Mouse (Mus musculus) hindbrain, postnatal 0 days (tissue): Measurements from ENCODE around the gene Gm5105. TPM values are rescaled to one million over a fixed set of nuclear protein-coding genes. Genes with fewer than 3 reads are reported as not detected.

Source experiments
- ATAC-seq: fragments of 200-750 bp; cut with Nextera tagmentation; 2 replicates; pipeline ENCODE4 v1.8.0; 2017; ENCODE audit warnings: mild to moderate bottlenecking, moderate TSS enrichment, moderate library complexity
- DNase-seq: peaks from one replicate; pipeline ENCODE4 v3.0.0-alpha.2; 2015; ENCODE audit warnings: low spot score
- H3K27ac ChIP-seq: fragments of 300-500 bp; sonication (generic); 2 replicates; pipeline ENCODE4 v1.5.1; 2014; ENCODE audit warnings: mild to moderate bottlenecking
- H3K27me3 ChIP-seq: fragments of 300-500 bp; sonication (generic); 2 replicates; pipeline ENCODE4 v1.6.1; 2014; ENCODE audit warnings: low read length, mixed read lengths; ENCODE audit not compliant: insufficient read depth
- H3K36me3 ChIP-seq: fragments of 300-500 bp; sonication (generic); 2 replicates; pipeline ENCODE4 v1.6.1; 2014; ENCODE audit warnings: low read length, mixed read lengths; ENCODE audit not compliant: insufficient read depth
- H3K4me1 ChIP-seq: fragments of 300-500 bp; sonication (generic); 2 replicates; pipeline ENCODE4 v1.6.1; 2014; ENCODE audit warnings: antibody characterized with exemption, low read length, mixed read lengths; ENCODE audit not compliant: insufficient read depth
- H3K4me2 ChIP-seq: fragments of 300-500 bp; sonication (generic); 2 replicates; pipeline ENCODE4 v1.6.1; 2014; ENCODE audit warnings: low read depth, mild to moderate bottlenecking, low read length, moderate library complexity, mixed read lengths
- H3K4me3 ChIP-seq: fragments of 300-500 bp; sonication (generic); 2 replicates; pipeline ENCODE4 v1.5.1; 2014; ENCODE audit warnings: low read length
- H3K9ac ChIP-seq: fragments of 300-500 bp; sonication (generic); replicated peaks from 2 replicates; pipeline ENCODE4 v1.6.1; 2014; ENCODE audit warnings: mild to moderate bottlenecking, low read length, moderate library complexity, mixed read lengths
- H3K9me3 ChIP-seq: fragments of 300-500 bp; sonication (generic); 2 replicates; pipeline ENCODE4 v1.6.1; 2016; ENCODE audit warnings: low read length, mixed read lengths
- CTCF ChIP-seq: IDR thresholded peaks from 2 replicates; pipeline ENCODE4 v1.5.1; 2016; ENCODE audit warnings: antibody characterized with exemption, control low read depth, low read depth
- WGBS: fragments of 180-500 bp; shearing (Covaris S2); extraction: QIAGEN DNeasy Blood & Tissue Kit; methylation state at CpG from one replicate; pipeline ENCODE4 v1.1.7; 2014; 5-methylcytosine and 5-hydroxymethylcytosine counted together
- polyA plus RNA-seq: library from polyadenylated mRNA; unstranded; fragments of >200 nt; fragmentation: Nextera tagmentation; extraction: Ambion mirVana; gene quantifications from 2 replicates; pipeline ENCODE4 v1.2.1, GENCODE M21; 2015
- total RNA-seq: library from RNA; depleted of rRNA; stranded (reverse); fragments of >200 nt; gene quantifications from 2 replicates; pipeline ENCODE4 v1.2.3, GENCODE M21; 2014

Gm5105 gene
- total and polyA plus RNA-seq, 2 experiments from 2014 or later = 0.11 TPM; not detected in 1

DNA sequence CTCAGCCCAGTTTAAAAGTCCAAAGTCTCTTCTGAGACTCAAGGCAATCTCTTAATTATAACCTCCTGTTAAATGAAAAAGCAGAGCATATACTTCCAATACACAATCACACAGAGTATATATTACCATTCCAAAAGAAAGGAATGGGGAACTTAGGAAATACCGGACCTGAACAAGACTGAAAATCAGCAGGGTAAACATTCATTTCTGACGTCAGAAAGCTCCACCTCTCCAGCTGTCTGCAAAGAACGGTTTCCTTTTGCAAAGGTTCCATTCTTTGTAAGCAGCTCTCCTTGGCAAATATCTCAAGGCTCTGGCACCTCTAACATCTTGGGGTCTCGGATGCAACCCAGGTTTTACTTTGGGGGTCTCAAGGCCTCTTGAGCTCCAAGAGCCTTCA, 54.8 kb downstream of the Gm5105 start:
- no peaks in the 10 kb centered on the region for H3K9me3 ChIP-seq
- no peak overlapping the region for H3K4me2 ChIP-seq
- no peak overlapping the region for H3K27ac ChIP-seq
- no peak overlapping the region for H3K4me3 ChIP-seq
- no peak for ATAC-seq
- no peak for DNase-seq
- no peaks in the 10 kb centered on the region for H3K4me1 ChIP-seq
- TF ChIP-seq CTCF = no peak
- no peaks in the 10 kb centered on the region for H3K27me3 ChIP-seq
- WGBS = 61% methylated on average over 4 of the region's 4 CpGs
- no peaks in the 10 kb centered on the region for H3K36me3 ChIP-seq
- H3K9ac ChIP-seq = no peak overlapping the region

DNA sequence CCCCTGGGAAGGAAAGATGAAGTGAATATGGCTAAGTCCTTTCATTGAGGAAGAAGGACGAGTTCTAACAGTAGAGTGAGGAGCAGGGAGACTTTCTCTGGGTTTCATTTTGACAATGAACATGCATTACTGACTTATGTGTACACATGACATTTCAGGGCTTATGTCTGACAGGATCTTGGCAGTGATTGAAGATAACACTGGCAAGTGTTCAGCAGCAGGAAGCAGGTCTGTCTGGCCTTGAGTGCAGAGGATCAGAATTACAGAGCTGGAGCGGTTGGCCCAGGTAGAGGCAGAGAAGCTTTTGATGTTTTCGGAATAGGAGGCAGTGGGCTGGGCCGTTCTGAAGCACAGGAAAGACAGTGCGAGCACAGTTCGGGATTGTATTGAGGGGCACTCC, 59.0 kb downstream of the Gm5105 start:
- DNase-seq (no peak), ATAC-seq (no peak)
- H3K4me2 ChIP-seq = no peak overlapping the region
- H3K4me1 ChIP-seq = no peaks in the 10 kb centered on the region
- no peak overlapping the region for H3K9ac ChIP-seq
- 79% methylated on average over 6 of the region's 6 CpGs for WGBS
- H3K36me3 ChIP-seq = no peaks in the 10 kb centered on the region
- H3K27me3 ChIP-seq = no peaks in the 10 kb centered on the region
- no peak overlapping the region for H3K4me3 ChIP-seq
- H3K9me3 ChIP-seq = no peaks in the 10 kb centered on the region
- H3K27ac ChIP-seq = no peak overlapping the region
- TF ChIP-seq CTCF = no peak

DNA sequence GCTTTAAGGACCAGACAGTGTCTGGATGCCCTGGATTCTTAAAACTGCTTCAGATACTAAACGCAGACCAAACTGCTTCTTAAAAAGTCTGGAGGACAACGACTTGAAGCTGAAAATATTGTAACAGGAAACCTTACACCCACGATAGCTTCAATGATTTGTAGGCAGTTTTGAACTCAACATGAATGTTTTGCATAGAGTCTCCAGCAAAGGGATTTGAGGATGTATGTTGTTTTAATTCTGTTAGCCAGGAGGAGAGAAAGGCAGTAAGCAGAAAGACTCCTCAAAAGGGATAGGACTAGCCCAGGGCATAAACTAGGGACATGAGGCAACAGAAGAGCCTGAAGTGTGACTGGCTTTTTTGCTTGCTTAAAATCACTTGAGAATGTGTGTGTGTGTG, 60.3 kb downstream of the Gm5105 start:
- ATAC-seq = no peak

DNA sequence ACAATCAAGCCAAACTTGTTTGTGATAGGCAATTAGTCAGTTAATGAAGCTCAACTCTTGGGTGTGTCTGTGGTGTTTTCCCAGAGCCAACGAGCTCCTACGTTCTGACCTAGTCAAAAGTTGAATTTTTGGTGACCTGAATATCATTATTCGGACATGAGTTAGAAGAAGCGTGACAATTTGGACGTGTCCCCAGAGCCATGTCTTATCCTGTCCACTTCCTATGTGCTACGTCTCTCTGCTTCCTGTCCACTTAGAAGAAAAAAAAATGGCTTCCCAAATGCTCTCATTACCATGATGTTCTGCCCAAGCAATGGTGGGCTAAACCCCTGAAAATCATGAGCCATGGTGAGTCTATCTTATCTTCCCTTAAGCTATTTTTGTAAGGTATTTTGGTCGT, 63.9 kb downstream of the Gm5105 start:
- no peaks in the 10 kb centered on the region for H3K4me1 ChIP-seq
- H3K4me3 ChIP-seq = no peak overlapping the region
- no peak for TF ChIP-seq CTCF
- no peaks in the 10 kb centered on the region for H3K9me3 ChIP-seq
- no peaks in the 10 kb centered on the region for H3K27me3 ChIP-seq
- H3K27ac ChIP-seq = no peak overlapping the region
- H3K4me2 ChIP-seq = no peak overlapping the region
- DNase-seq (no peak), ATAC-seq (no peak)
- H3K36me3 ChIP-seq = no peaks in the 10 kb centered on the region
- H3K9ac ChIP-seq = no peak overlapping the region
- 83% methylated on average over 7 of the region's 7 CpGs for WGBS

More for the DNA sequence above, 60.3 kb downstream of the Gm5105 start:
- no peak overlapping the region for H3K9ac ChIP-seq
- H3K36me3 ChIP-seq = no peaks in the 10 kb centered on the region
- H3K4me2 ChIP-seq = no peak overlapping the region
- WGBS = 72% methylated on average over 3 of the region's 3 CpGs
- H3K9me3 ChIP-seq = no peaks in the 10 kb centered on the region
- no peak for TF ChIP-seq CTCF
- no peak for DNase-seq
- H3K27ac ChIP-seq = no peak overlapping the region
- no peaks in the 10 kb centered on the region for H3K27me3 ChIP-seq
- no peaks in the 10 kb centered on the region for H3K4me1 ChIP-seq
- H3K4me3 ChIP-seq = no peak overlapping the region

DNA sequence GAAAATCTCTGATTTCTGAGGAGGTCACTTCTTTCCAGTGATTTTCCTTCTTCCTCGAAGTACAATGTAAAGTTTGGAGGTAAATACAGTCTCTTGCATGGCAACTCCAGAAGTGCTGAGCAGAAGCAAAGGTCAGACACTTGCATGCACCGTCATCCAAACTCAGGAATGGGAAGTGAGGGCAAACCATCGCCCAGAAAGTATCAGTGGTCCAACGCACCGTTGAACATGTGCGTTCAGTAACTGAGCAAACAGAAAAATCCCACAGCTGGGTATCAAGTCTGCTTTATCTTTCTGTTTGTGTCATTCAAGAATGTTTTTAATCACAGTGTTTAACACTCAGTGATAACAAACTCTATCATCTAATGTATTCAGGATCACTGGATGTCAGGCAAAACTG, 64.6 kb downstream of the Gm5105 start:
- Histone ChIP-seq H3K36me3 (no peaks in the 10 kb centered on the region), H3K9ac (no peak overlapping the region), H3K27ac (no peak overlapping the region), H3K4me2 (no peak overlapping the region), H3K4me1 (no peaks in the 10 kb centered on the region), H3K27me3 (no peaks in the 10 kb centered on the region), H3K4me3 (no peak overlapping the region), H3K9me3 (no peaks in the 10 kb centered on the region)
- no peak for TF ChIP-seq CTCF
- WGBS = 84% methylated on average over 6 of the region's 6 CpGs
- ATAC-seq (no peak), DNase-seq (no peak)

DNA sequence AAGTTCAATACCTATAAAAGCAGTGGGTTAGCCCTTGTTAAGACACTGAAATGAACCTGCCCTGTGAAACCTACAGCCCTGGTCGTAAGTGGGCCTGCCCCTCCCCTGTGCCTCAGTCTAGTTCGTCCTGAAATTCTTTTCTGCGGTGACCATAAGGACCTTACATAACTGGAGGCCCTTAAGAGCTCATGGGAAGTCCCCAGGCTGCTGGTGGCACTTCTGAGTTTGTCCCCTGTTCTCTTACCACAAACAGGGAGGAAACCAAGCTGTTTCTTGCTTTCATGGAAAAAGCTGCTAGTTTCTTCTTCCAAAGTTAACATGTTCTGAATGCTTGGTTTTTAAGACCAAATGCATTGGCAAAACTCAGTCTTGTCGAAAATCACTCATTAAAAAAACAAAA, 65.3 kb downstream of the Gm5105 start:
- no peaks in the 10 kb centered on the region for H3K27me3 ChIP-seq
- no peak for TF ChIP-seq CTCF
- DNase-seq (no peak), ATAC-seq (no peak)
- no peaks in the 10 kb centered on the region for H3K4me1 ChIP-seq
- H3K27ac ChIP-seq = no peak overlapping the region
- H3K4me3 ChIP-seq = no peak overlapping the region
- H3K9me3 ChIP-seq = no peaks in the 10 kb centered on the region
- 79% methylated on average over 4 of the region's 4 CpGs for WGBS
- no peak overlapping the region for H3K4me2 ChIP-seq
- H3K36me3 ChIP-seq = no peaks in the 10 kb centered on the region
- H3K9ac ChIP-seq = no peak overlapping the region

DNA sequence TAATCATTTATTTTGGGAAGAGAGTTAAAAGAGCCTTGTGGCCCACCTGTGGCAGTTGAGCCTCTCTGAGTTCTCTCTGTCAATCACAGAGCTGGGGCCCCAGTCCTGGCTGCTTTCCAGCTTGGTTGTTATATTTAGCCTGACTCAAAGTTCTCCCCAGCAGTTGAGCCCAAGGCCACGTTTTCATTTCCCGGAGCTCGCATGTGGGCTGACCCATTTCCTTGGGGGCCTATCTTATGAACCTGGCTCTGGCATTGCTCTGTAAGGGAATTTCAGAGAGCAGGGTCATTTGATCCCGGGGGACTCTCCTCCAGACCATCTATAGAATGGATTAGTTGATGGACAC, 66.5 kb downstream of the Gm5105 start:
- ATAC-seq (no peak), DNase-seq (no peak)
- 57% methylated on average over 4 of the region's 4 CpGs for WGBS
- H3K36me3 ChIP-seq = no peaks in the 10 kb centered on the region
- no peak overlapping the region for H3K4me3 ChIP-seq
- H3K9ac ChIP-seq = no peak overlapping the region
- H3K27ac ChIP-seq = no peak overlapping the region
- TF ChIP-seq CTCF = no peak
- H3K4me1 ChIP-seq = no peaks in the 10 kb centered on the region
- H3K27me3 ChIP-seq = no peaks in the 10 kb centered on the region
- H3K9me3 ChIP-seq = no peaks in the 10 kb centered on the region
- no peak overlapping the region for H3K4me2 ChIP-seq
